Mouse (Mus musculus): ENCODE measurements around the gene Myadml2. TPM values are rescaled to one million over a fixed set of nuclear protein-coding genes. Genes with fewer than 3 reads are reported as not detected.

Gene Myadml2
- polyA plus RNA-seq, 1 experiment from 2014 or later = not detected

DNA sequence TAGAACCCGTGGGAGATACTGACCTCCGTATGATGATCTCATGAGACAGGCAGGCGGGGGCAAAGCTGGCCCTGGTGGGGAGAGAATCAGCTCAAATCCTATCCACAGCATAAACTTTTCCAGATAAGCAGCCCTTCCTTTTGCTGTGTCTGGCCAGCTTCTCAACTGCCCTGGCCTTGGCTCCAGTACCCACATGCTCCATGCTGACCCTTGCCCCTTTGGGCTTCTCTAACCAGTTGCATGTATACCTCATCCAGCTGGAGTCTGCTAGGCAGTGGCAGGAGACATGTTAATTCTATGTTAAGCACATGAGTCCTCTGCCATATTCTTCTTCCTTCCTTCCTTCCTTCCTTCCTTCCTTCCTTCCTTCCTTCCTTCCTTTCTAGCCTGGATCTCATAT is 6.8 kb upstream of the Myadml2 start:
- Histone ChIP-seq H3K27ac (ENCODE audit: low read length) (no peak overlapping the region), H3K9me3 (ENCODE audit: control insufficient read depth, low read length) (no peaks in the 10 kb centered on the region), H3K27me3 (replicated peaks; ENCODE audit: control insufficient read depth, insufficient read depth, low read length) (peaks cover 33% of the 10 kb centered on the region), H3K4me3 (ENCODE audit: low read length) (no peak overlapping the region), H3K4me2 (ENCODE audit: low read depth, low read length) (no peak overlapping the region), H3K9ac (ENCODE audit: low read depth, low read length) (no peak overlapping the region), H3K36me3 (ENCODE audit: control insufficient read depth, insufficient read depth, low read length) (no peaks in the 10 kb centered on the region), H3K4me1 (ENCODE audit: control insufficient read depth, insufficient read depth, low read length) (peaks cover 8% of the 10 kb centered on the region)
- WGBS = 76% methylated on average over 3 of the region's 3 CpGs
- no peak for ATAC-seq

DNA sequence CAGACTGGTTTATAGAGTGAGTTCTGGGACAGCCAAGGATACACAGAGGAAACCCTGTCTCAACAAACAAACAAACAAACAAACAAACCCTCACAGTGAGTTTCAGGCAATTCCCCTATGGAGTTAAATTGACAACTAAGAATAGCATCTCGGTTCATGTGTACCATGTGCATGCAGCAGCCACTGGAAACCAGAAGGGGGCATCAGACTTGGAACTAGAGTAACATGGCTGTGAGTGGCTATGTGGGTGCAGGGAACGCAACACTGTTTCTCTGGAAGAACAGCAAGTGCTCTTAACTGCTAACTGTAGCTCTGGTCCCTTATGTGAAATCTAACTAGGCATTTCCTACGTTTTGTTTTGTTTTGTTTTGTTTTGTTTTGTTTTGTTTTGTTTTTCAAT is 3.9 kb upstream of the Myadml2 start:
- no peak overlapping the region for H3K4me3 ChIP-seq (ENCODE audit: low read length)
- no peak overlapping the region for H3K9ac ChIP-seq (ENCODE audit: low read depth, low read length)
- no peak for ATAC-seq
- whole genome bisulfite sequencing = 64% methylated on average over 3 of the region's 3 CpGs
- H3K27ac ChIP-seq (ENCODE audit: low read length) = no peak overlapping the region
- H3K36me3 ChIP-seq (ENCODE audit: control insufficient read depth, insufficient read depth, low read length) = no peaks in the 10 kb centered on the region
- H3K4me1 ChIP-seq (ENCODE audit: control insufficient read depth, insufficient read depth, low read length) = peaks cover 6% of the 10 kb centered on the region; the same call in 1 of the 2 replicates
- H3K27me3 ChIP-seq (replicated peaks; ENCODE audit: control insufficient read depth, insufficient read depth, low read length) = peaks cover 14% of the 10 kb centered on the region
- H3K4me2 ChIP-seq (ENCODE audit: low read depth, low read length) = no peak overlapping the region
- no peaks in the 10 kb centered on the region for H3K9me3 ChIP-seq (ENCODE audit: control insufficient read depth, low read length)

DNA sequence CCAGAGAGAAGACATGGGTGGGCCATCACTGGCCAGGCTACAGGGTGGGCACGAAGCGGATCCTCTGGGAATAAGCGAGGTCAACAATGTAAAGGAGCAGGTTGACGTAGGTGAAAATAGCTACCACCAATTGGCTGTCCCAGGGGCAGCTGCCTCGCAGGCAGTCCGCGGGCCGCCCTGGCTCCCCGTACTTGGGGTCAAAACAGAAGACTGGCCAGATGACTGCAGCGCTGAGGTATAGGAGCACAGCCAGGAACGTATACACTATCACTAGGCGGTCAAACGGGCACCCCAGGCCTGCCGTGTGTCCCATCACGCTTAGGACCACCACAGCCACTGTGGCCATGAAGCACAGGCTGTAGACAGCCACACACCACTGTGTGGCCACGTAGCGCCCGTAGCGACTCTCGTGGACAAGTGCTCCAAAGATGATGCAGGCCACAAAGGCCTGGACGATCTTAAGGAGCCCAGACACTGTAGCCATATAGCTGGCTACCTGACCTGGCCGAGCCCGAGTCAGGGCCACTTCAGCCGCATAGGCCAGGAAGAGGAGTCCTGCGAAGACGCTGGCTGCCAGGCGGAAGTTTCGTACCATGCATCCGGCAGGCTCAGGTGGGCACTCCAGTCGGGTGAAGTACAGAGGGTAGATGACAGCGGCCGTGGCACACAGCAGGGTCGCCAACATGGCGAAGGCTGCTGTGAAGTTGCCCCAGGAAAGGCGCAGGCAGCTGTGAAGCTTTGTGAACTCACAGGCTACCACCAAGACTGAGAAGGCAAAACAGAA is 719 bp downstream of the Myadml2 start:
- peaks cover 7% of the 10 kb centered on the region for H3K27me3 ChIP-seq (replicated peaks; ENCODE audit: control insufficient read depth, insufficient read depth, low read length)
- no peak for ATAC-seq
- H3K9me3 ChIP-seq (ENCODE audit: control insufficient read depth, low read length) = no peaks in the 10 kb centered on the region
- H3K4me3 ChIP-seq (ENCODE audit: low read length) = no peak overlapping the region
- H3K4me2 ChIP-seq (ENCODE audit: low read depth, low read length) = no peak overlapping the region
- no peak overlapping the region for H3K27ac ChIP-seq (ENCODE audit: low read length)
- 79% methylated on average over 35 of the region's 35 CpGs for WGBS
- H3K36me3 ChIP-seq (ENCODE audit: control insufficient read depth, insufficient read depth, low read length) = no peaks in the 10 kb centered on the region
- H3K4me1 ChIP-seq (ENCODE audit: control insufficient read depth, insufficient read depth, low read length) = peaks cover 17% of the 10 kb centered on the region
- peak overlapping the region; percentile 48; the same call in 1 of the 2 replicates for H3K9ac ChIP-seq (ENCODE audit: low read depth, low read length)

DNA sequence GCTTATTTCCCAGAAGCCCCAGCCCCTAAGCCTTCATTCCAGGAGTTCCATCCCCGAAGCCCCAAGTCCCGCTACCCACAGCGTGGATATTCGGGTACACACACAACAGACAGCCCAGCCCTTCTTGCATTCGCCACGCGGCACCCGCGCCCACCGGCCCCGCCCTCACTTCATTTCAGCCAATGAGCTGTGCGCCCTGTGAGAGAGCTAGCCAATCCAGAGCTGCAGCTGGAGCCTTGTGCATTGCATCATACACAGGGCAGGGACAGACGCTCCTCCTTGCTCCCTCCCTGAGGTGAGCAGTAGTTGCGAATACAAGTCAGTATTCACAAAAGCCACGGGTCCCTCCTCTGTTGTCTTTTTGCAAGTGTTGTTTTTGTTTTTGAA is 4.4 kb downstream of the Myadml2 start, which contains the start of gene Pycr1:
TSS of gene Pycr1 (minus strand) at position 169 of the 387 bp plus-strand sequence.
- no peaks in the 10 kb centered on the region for H3K9me3 ChIP-seq (ENCODE audit: control insufficient read depth, low read length)
- no peak within 1 kb of the TSS; the same call in 1 of the 2 replicates for H3K27ac ChIP-seq (ENCODE audit: low read length)
- H3K4me2 ChIP-seq (ENCODE audit: low read depth, low read length) = peak within 1 kb of the TSS; percentile 97
- peak; percentile 99 for ATAC-seq
- H3K36me3 ChIP-seq (ENCODE audit: control insufficient read depth, insufficient read depth, low read length) = no peaks in the 10 kb centered on the region
- peaks cover 7% of the 10 kb centered on the region; the same call in 1 of the 2 replicates for H3K27me3 ChIP-seq (replicated peaks; ENCODE audit: control insufficient read depth, insufficient read depth, low read length)
- H3K9ac ChIP-seq (ENCODE audit: low read depth, low read length) = peak within 1 kb of the TSS; percentile 80
- H3K4me3 ChIP-seq (ENCODE audit: low read length) = peak within 1 kb of the TSS; percentile 63
- H3K4me1 ChIP-seq (ENCODE audit: control insufficient read depth, insufficient read depth, low read length) = peaks cover 17% of the 10 kb centered on the region
- under 1% methylated on average over 15 of the region's 15 CpGs for WGBS

DNA sequence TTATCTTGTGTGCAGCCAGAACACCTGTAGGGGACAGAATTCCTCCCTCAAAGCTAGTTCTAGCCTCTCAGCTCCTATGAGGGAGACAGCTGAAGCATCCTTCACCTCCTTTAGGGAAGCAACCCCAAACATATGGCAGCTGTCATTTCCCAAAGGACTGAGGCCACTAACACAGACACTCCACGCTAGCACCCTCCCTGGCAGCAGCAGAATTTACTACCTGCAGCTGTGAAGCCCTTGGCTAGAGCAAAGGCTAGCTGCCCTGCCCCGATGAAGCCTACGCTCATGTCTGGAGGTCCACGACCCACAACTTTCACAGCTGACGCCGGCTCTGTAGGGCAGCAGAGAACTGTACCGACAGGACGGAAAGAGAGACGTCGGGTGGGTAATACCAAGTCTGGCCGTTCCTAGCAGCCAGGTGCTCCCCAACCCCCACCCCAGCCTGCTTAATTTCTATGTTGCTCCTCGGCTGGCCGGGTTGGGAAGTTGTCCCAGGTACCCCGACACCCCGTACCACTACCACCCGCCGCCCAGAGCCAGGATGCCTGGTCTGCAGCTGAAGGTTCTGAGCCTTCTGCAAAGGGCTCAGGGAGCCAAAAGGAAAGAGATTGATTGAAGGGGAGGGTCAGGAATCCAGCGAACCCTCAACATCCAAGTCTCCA is 4.9 kb downstream of the Myadml2 start:
- peaks cover 14% of the 10 kb centered on the region for H3K4me1 ChIP-seq (ENCODE audit: control insufficient read depth, insufficient read depth, low read length)
- no peaks in the 10 kb centered on the region for H3K9me3 ChIP-seq (ENCODE audit: control insufficient read depth, low read length)
- H3K9ac ChIP-seq (ENCODE audit: low read depth, low read length) = peak overlapping the region; percentile 80
- peak; percentile 72 for ATAC-seq
- H3K36me3 ChIP-seq (ENCODE audit: control insufficient read depth, insufficient read depth, low read length) = no peaks in the 10 kb centered on the region
- 1% methylated on average over 18 of the region's 18 CpGs for WGBS
- peak overlapping the region; percentile 63 for H3K4me3 ChIP-seq (ENCODE audit: low read length)
- peak overlapping the region; percentile 97 for H3K4me2 ChIP-seq (ENCODE audit: low read depth, low read length)
- H3K27me3 ChIP-seq (replicated peaks; ENCODE audit: control insufficient read depth, insufficient read depth, low read length) = 0 out of 2 replicates have a peak, but pooled peaks cover 5% of the 10 kb centered on the region
- no peak overlapping the region; the same call in 1 of the 2 replicates for H3K27ac ChIP-seq (ENCODE audit: low read length)

DNA sequence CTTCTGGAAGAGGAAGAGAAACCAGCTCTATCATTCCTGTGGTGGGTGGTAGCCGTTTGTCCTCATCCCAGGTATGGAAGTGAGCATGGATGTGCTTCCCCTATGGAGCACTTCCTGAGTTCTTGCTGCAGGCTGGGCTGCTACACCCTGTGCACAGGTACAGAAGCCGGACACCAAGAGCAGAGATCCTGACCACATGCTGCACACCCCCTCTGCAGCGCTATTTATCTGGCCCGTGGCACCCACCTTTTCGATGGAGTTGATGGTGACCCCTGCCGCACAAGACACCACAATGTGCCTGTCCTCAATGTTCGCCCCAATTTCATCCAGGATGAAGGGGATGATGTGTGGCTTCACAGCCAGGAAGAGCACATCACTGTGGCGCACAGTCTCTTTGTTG is 6.1 kb downstream of the Myadml2 start:
- ATAC-seq = no peak
- 83% methylated on average over 8 of the region's 8 CpGs for WGBS

DNA sequence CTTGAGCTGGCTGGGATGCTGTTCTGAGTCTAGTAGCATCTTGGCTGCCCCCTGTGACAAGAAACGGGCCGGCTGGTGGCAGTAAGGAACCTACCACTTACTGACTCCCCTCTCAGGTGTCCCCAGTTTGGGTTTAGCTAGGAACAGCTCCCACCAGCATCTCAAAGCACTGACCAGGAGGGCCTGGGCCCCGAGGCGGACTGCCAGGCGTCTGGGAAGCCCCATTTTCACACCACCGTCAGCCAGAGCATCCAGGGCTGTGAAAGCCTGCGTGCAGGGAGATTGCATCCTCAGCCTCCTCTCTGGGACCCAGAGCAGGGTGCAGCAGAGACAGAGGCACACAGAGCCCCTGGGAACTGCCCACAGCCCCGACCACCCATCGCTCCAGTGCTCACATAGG is 6.7 kb downstream of the Myadml2 start:
- no peaks in the 10 kb centered on the region for H3K27me3 ChIP-seq (replicated peaks; ENCODE audit: control insufficient read depth, insufficient read depth, low read length)
- H3K9me3 ChIP-seq (ENCODE audit: control insufficient read depth, low read length) = no peaks in the 10 kb centered on the region
- no peak overlapping the region; the same call in 1 of the 2 replicates for H3K9ac ChIP-seq (ENCODE audit: low read depth, low read length)
- no peaks in the 10 kb centered on the region for H3K36me3 ChIP-seq (ENCODE audit: control insufficient read depth, insufficient read depth, low read length)
- H3K27ac ChIP-seq (ENCODE audit: low read length) = no peak overlapping the region
- no peak overlapping the region for H3K4me3 ChIP-seq (ENCODE audit: low read length)
- no peak overlapping the region for H3K4me2 ChIP-seq (ENCODE audit: low read depth, low read length)
- no peak for ATAC-seq
- H3K4me1 ChIP-seq (ENCODE audit: control insufficient read depth, insufficient read depth, low read length) = peaks cover 11% of the 10 kb centered on the region
- WGBS = 57% methylated on average over 9 of the region's 9 CpGs

More for the DNA sequence above, 6.1 kb downstream of the Myadml2 start:
- Histone ChIP-seq H3K9me3 (ENCODE audit: control insufficient read depth, low read length) (no peaks in the 10 kb centered on the region), H3K27ac (ENCODE audit: low read length) (no peak overlapping the region), H3K27me3 (replicated peaks; ENCODE audit: control insufficient read depth, insufficient read depth, low read length) (no peaks in the 10 kb centered on the region), H3K36me3 (ENCODE audit: control insufficient read depth, insufficient read depth, low read length) (no peaks in the 10 kb centered on the region), H3K4me2 (ENCODE audit: low read depth, low read length) (no peak overlapping the region), H3K9ac (ENCODE audit: low read depth, low read length) (no peak overlapping the region), H3K4me3 (ENCODE audit: low read length) (no peak overlapping the region), H3K4me1 (ENCODE audit: control insufficient read depth, insufficient read depth, low read length) (peaks cover 11% of the 10 kb centered on the region)

DNA sequence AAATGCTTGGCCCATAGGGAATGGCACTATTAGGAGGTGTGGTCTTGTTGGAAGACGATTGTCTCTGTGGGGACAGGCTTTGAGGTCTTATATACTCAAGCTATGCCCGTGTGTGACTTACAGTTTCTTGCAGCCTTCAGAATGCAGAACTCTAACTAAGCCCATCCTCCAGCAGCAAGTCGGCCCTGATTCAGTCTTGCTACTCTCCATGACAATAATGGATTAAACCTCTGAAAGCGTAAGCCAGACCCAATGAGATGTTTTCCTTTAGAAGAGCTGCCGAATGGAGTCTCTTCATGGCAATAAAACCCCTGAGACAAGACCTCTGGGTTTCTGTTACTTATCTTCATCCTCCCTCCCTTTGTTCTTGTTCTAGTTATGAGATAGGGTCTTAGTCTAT is 13.1 kb downstream of the Myadml2 start:
- 77% methylated on average over 5 of the region's 5 CpGs for WGBS
- Histone ChIP-seq H3K27ac (ENCODE audit: low read length) (no peak overlapping the region), H3K4me2 (ENCODE audit: low read depth, low read length) (no peak overlapping the region), H3K9ac (ENCODE audit: low read depth, low read length) (no peak overlapping the region), H3K4me3 (ENCODE audit: low read length) (no peak overlapping the region), H3K27me3 (replicated peaks; ENCODE audit: control insufficient read depth, insufficient read depth, low read length) (no peaks in the 10 kb centered on the region), H3K4me1 (ENCODE audit: control insufficient read depth, insufficient read depth, low read length) (peaks cover 28% of the 10 kb centered on the region), H3K36me3 (ENCODE audit: control insufficient read depth, insufficient read depth, low read length) (no peaks in the 10 kb centered on the region), H3K9me3 (ENCODE audit: control insufficient read depth, low read length) (no peaks in the 10 kb centered on the region)
- no peak for ATAC-seq

DNA sequence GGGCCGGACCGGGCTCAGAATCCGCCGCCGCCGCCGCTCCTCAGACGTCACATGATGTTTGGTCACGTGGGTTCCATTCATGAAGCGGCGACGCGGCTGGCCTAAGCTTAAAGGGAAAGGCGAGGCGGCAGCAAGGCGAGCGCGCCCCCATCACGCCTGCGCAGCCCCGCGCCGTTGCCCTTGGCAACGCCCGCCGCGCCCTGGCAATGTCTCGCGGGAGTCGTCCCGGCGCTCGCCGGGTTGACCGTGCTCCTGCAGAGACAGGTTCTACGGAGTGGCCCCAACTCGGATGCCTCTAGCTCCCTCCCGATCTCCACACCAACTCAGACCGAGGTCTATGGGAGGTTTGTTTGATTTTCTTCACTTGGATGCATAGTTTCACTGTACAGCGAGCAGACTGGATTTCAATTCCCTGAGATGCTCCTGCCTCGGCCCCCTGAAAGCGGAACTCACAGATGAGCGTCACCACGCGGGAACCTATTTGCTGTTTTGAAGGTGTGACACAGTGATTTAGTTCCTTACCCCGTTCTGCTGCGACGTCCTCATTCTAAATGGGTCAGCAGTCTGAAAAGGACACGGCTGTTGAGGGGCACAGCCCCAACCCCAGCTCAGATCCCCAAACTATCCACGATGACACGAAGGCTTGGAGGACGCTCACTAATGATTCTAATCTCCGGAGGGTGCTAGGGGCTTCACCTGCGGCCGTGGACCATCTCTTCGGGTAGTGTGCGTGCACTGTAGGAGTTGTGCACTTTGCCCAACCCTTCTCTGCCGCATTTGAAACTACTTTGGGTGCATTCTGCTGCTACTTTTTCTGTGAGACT is 14.2 kb downstream of the Myadml2 start, which contains the start of gene Mafg:
TSS of gene Mafg (minus strand) at position 81 of the 824 bp plus-strand sequence.
- H3K9ac ChIP-seq (ENCODE audit: low read depth, low read length) = peak within 1 kb of the TSS; percentile 92
- H3K27ac ChIP-seq (ENCODE audit: low read length) = peak within 1 kb of the TSS; percentile 87
- ATAC-seq = peak; percentile 86
- peak within 1 kb of the TSS; percentile 84 for H3K4me2 ChIP-seq (ENCODE audit: low read depth, low read length)
- peaks cover 32% of the 10 kb centered on the region for H3K4me1 ChIP-seq (ENCODE audit: control insufficient read depth, insufficient read depth, low read length)
- H3K27me3 ChIP-seq (replicated peaks; ENCODE audit: control insufficient read depth, insufficient read depth, low read length) = no peaks in the 10 kb centered on the region
- no peaks in the 10 kb centered on the region for H3K9me3 ChIP-seq (ENCODE audit: control insufficient read depth, low read length)
- H3K36me3 ChIP-seq (ENCODE audit: control insufficient read depth, insufficient read depth, low read length) = peaks cover 3% of the 10 kb centered on the region; the same call in 1 of the 2 replicates
- peak within 1 kb of the TSS; percentile 80 for H3K4me3 ChIP-seq (ENCODE audit: low read length)
- 13% methylated on average over 44 of the region's 58 CpGs for WGBS
